Mouse (Mus musculus): ENCODE results near the gene Tpbgl.

The Tpbgl gene

DNA sequence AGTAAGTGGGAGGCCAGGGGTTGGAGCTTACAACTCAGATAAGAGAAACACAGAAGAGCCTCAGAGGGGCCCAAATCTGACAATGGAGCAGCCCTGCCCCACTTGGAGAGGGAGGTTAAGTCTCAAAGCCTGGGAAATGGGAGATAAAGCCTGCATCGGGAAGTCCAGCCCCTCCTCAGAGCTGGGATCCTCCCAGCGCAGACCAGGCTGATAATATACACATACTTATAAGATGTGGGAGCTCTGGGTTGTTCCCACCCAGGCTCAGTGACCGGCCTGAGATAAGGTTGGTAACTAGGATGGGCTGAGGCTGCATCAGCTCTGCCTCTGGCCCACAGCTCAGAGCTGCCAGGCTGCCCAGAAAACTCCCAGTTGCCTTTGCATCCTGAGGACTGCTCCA, 15.2 kb upstream of the Tpbgl start:
- DNase-seq (ENCODE audit: low spot score in 2 of 2), result no peak

- no peak for DNase-seq (ENCODE audit: low spot score in 2 of 2)
Measured at GRCm38 (mm10) chr7:99641245-99641644, 14.3 kb upstream of the Tpbgl start.

DNA sequence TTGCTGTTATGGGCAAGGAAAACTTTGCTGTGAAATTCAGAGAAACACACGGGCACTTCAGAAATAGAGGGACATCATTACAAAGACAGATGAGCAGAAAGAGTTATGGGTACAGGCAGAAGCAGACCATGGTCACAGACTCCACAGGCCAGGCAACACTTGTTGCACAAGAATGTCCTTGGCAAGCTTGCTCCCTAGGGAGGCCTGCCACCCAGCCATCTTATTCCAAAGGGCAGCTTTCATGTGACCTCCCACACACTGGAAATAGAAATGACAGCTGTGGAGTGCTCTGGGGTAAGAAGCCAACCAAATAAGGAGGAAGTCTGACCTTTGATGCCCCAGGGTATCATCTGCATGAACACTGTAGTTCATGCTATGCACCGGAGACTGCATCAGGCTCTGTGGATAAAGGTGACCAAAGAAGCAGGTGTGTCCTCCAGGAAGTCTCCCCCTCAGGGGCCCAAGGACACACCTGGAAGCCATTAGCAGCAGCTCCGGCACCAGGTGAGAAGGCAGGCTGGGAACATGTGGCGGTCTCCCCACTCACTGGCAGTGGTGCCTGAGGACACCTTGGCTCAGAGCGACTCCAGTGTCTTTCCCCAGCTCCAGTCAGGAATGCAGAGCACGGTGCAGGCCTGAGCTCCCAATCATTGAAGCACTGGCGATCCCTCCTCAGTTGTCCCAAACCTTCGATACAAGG, 7.2 kb upstream of the Tpbgl start:
- no peak for DNase-seq (ENCODE audit: low spot score in 2 of 2)

GRCm38 (mm10) chr7:99632286-99632685, 5.4 kb upstream of the Tpbgl start:
- no peak for DNase-seq (ENCODE audit: low spot score in 2 of 2)

DNA sequence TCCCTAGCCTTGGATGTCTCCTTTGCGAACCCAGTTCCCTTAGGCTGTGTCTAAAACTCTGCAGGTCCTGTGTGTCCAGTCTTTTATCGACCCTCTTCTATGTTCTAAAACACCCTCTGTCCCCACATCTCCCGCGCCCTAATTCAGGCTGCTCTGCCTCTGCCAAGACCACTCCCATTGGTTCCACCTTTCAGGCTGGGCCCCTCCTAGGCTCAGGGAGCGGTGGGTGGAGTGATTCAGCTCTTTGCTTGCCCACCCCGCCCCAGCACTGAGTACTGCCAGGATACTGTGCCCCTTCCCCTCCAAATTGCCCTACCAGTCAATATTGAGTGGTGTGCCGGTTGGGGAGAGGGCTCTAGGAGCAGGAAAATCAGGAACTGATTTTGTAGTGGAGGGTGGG, 463 bp upstream of the Tpbgl start:
- no peak for DNase-seq (ENCODE audit: low spot score in 2 of 2)

- peak; percentile 69 to 76 for DNase-seq (ENCODE audit: low spot score in 2 of 2)
Measured at GRCm38 (mm10) chr7:99625722-99626375, 1.1 kb downstream of the Tpbgl start.

DNA sequence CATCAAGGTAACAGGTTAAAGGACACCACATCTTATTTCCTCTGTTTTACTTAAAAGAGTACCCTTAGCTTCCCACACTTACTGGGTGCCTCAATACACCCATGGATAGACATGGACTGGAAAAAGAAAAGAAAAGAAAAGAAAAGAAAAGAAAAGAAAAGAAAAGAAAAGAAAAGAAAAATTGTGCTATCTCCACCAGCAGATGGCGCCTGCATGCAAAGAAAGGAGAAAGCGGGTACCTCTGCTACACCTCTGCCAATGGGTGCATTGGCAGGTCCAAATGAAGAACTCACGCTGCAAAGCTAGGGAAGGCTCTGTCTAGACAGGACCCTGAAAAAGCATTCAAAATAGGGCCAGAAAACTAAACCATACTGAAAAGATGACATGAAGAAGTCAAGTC, 8.0 kb downstream of the Tpbgl start:
- peak in 1 of 2 experiments; percentile 28 for DNase-seq (ENCODE audit: low spot score in 2 of 2)

DNA sequence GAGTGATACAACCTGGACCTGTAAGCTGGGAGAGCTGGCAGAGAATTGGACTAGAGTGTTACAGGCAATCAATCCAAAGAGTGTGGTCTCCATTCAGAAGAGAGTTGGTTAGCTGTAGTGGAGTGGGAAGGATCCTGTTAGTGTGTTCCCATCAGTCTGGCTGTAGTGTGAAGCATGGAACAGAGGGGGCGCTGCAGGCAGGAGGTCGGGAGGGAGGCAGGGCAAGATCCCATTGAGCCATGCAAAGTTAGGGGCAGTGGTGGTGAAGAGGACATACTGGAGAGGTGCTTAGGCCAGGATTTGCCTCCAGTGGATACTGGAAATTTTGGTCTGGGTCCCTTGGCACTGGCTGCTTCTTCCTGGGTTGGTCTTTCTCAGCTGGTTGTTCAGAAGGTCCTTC, 8.6 kb downstream of the Tpbgl start:
- no peak for DNase-seq (ENCODE audit: low spot score in 2 of 2)

DNA sequence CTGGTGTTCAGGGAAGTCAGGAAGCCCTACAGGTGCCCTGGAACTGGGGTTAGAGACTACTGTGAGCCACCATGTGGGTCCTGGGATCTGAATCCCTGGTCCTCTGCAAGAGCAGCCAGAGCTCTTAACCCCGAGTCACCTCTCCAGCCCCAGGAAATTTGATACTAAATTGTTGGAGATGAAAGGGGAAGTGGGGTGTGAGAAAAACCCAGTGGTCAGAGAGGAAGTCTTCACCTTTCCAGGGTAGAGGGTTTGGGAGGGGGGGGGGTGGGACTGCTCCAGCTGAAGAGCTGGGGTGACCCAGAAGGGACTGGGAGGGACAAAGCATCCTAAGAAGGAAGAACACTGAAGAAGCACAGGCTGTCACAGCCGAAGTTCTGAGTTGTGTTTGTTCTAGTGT, 19.3 kb downstream of the Tpbgl start:
- DNase-seq (ENCODE audit: low spot score in 2 of 2), result no peak

- DNase-seq (ENCODE audit: low spot score in 2 of 2), result no peak
Measured at GRCm38 (mm10) chr7:99606766-99607165, 20.1 kb downstream of the Tpbgl start.

- peak in 1 of 2 experiments; percentile 15 for DNase-seq (ENCODE audit: low spot score in 2 of 2)
Measured at GRCm38 (mm10) chr7:99606303-99606702, 20.6 kb downstream of the Tpbgl start.

DNA sequence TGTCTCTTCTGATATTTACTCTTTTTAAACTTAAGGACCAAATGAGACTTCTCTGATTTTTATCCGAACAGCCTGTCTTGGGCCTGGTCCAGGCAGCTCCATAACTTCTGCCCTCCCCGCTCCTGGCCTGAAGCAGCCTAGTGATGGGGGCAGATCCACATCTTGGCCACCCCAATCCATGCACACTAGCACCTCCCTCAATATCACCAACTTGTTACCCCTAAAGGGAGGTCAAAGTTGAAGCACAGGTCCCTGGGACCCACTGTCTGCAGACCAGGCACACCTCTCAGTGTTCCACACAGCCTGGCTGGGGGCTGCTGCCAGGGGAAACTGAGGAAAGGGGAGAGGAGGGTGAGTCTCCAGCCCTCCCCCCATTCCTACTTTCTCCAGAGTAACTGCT, 21.8 kb downstream of the Tpbgl start:
- no peak for DNase-seq (ENCODE audit: low spot score in 2 of 2)

DNA sequence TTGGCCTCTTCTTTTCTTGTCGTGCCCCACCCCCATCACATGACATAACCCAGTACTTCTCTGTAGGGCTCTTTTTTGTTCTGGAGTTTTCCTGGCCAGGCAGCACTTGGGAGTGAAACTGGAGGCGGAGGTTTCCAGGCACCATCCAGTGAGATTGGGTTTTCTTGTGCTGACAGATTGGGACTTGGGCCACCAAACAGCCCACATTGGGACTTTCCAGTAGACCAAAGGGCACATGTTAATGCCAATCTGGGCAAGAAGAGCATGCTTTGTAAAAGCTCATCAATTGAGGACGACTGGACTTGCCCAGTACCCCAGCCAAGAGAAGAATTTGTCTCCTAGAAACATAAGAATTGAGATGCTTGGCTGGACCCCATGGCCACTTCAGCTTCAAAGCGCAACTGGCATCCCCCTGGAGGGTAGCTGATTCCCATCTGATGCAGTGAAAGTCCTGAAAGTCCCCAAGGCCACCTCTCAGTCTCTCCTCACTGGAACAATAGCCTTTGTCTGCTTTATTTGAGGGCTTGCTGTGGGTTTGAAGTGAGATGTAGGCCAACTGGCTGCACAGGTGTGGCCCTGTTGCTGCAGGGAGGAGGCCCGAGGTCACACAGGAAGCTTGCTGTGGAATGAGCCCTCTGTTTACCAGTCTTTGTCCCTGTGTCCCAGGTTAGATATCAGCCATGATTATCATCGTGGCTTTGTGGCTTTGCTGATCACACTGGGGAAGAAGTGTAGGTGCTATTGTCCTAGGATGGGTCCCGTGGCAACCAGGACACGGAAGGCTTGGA, 22.8 kb downstream of the Tpbgl start:
- no peak for DNase-seq (ENCODE audit: low spot score in 2 of 2)

GRCm38 (mm10) chr7:99598722-99599121, 28.2 kb downstream of the Tpbgl start:
- DNase-seq (ENCODE audit: low spot score in 2 of 2), result no peak

DNA sequence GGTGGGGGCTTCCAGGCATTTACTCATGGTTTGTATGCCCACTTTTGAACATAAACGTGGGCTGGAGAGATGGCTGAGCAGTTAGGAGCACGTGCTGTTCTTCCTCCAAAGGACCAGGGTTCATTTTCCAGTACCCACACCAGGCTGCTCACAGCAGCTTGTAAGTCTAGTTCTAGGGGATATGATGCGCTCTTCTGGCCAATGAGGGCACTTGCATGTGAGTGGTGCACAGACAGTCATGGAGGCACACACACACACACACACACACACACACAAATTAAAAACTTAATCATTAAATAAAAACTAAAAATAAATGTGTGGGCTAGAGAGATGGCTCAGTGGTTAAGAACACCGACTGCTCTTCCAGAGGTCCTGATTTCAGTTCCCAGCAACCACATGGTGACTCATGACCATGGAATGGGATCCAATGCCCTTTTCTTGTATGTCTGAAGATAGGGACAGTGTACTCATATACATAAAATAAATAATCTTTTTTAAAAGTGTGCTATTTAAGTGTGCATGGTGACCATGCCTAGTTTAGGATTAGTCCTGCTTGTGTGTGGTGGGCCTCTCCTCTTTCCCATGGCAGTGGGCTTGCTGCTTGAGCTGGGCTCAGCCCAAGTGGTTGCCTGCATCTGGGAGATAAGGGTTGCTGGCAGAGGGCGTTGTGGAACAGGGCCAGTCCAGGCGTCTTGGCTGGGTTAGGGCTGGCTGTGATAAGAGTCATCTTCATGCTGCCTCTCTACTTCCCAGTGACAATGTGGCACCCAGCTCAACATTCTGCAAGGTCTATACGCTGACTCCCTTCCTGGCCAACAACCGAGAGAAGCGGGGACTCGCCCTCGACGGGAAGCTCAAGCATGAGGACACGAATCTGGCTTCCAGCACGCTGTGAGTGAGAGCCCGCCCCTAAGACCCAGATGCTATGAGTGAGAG, 32.8 kb downstream of the Tpbgl start:
- no peak for DNase-seq (ENCODE audit: low spot score in 2 of 2)

DNA sequence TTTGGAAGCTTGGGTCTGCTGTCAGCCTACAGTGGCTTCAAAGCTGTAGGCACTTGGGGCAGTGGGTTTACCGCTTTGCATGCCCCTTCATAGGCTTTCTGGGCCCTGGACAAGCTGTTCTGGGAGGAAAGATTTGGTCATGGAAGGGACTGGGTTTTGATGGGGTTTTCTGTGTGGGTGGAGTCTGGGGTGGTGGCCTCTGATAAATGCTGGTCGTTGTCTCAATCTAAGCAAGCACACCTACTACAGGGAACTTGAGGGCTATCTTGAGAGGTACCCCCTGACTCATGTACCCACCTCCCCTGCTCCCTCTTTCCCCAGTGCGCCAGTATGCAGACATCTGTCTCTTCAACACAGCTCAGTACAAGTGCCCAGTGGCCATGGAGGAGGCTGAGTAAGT, 34.2 kb downstream of the Tpbgl start:
- no peak for DNase-seq (ENCODE audit: low spot score in 2 of 2)

- no peak for DNase-seq (ENCODE audit: low spot score in 2 of 2)
Measured at GRCm38 (mm10) chr7:99590646-99591045, 36.3 kb downstream of the Tpbgl start.

- peak; percentile 53 to 64 for DNase-seq (ENCODE audit: low spot score in 2 of 2)
Measured at GRCm38 (mm10) chr7:99590064-99590463, 36.8 kb downstream of the Tpbgl start.

- DNase-seq (ENCODE audit: low spot score in 2 of 2), result no peak
Measured at GRCm38 (mm10) chr7:99585976-99586375, 40.9 kb downstream of the Tpbgl start.

GRCm38 (mm10) chr7:99583625-99584024, 43.3 kb downstream of the Tpbgl start:
- DNase-seq (ENCODE audit: low spot score in 2 of 2), result no peak

DNA sequence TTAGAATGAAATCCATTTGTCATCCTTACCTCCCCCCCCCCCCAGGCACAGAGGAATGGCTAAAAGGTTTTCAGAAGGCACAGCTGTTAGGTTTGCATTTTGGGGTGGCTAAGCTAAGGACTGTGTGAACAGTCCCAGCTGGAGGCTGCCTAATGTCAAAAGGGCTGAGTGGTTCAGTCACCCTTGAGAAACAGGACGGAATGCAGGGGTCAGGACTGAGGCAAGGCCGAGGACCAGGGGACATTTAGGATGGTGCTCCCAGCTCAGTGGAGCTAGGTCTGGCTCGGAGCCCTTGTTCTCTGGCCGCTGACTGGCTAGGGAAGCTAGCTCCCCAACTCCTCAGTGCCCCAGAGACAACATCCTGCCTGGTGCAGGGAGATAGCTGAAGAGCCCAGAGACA, 44.0 kb downstream of the Tpbgl start:
- no peak for DNase-seq (ENCODE audit: low spot score in 2 of 2)

DNA sequence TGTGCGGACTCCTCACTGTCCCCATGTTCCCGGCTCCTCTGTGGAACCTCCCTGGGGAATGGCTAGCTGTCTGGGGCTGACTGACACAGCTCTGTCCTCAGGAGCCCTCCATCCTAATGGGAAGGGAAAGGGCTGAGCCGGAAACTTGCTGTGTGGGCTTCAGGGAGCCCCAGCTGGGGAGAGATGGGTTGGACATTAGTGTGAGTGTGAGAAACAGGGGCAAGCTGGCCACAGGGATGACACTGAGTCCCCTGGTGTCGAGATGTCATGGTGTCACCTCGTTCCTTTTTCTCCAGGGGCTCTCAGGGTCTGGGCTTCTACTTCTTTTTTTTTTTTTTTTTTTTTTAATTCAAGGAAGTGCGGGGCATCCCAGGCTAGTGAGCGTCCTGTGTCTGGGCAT, 44.6 kb downstream of the Tpbgl start:
- DNase-seq (ENCODE audit: low spot score in 2 of 2), result no peak
